Mouse (Mus musculus) testis, adult 2 months (tissue): Measurements from ENCODE around the gene Fshr.

Source experiments
- CTCF ChIP-seq: fragments of 200-500 bp; IDR thresholded peaks from 2 replicates; pipeline ENCODE4 v1.5.1; 2012; ENCODE audit warnings: low read depth, mild to moderate bottlenecking, inconsistent platforms, low read length, moderate library complexity; ENCODE audit not compliant: control insufficient read depth, insufficient read depth, insufficient replicate concordance
- POLR2A ChIP-seq: fragments of 200-500 bp; IDR thresholded peaks from 2 replicates; pipeline ENCODE4 v1.6.1; 2012; ENCODE audit warnings: low read depth, mild to moderate bottlenecking, inconsistent platforms, low read length, moderate library complexity; ENCODE audit not compliant: control insufficient read depth

- TF ChIP-seq CTCF (no peak), POLR2A (no peak)
Observed at GRCm38 (mm10) chr17:89119250-89119649, 81.2 kb downstream of the Fshr start.
